Mouse (Mus musculus) limb, embryonic 10.5 days (tissue): ENCODE results near the gene Rxra. TPM values are rescaled to one million over a fixed set of nuclear protein-coding genes. Genes with fewer than 3 reads are reported as not detected.
A peak's percentile ranks its signal among the peaks of the same experiment; 100 is the strongest.

Experiments
- DNase-seq: peaks from one replicate; pipeline ENCODE4 v3.0.0-alpha.2; 2017; ENCODE audit warnings: low spot score
- H3K27ac ChIP-seq: fragments of 300-500 bp; sonication (generic); 2 replicates; pipeline ENCODE4 v1.5.1; 2016; ENCODE audit warnings: mild to moderate bottlenecking
- H3K27me3 ChIP-seq: fragments of 300-500 bp; sonication (generic); 2 replicates; pipeline ENCODE4 v1.6.1; 2016; ENCODE audit warnings: low read depth, mild to moderate bottlenecking; ENCODE audit not compliant: poor library complexity, severe bottlenecking
- H3K36me3 ChIP-seq: fragments of 300-500 bp; sonication (generic); 2 replicates; pipeline ENCODE4 v1.6.1; 2016; ENCODE audit warnings: mild to moderate bottlenecking, moderate library complexity
- H3K4me1 ChIP-seq: fragments of 300-500 bp; sonication (generic); 2 replicates; pipeline ENCODE4 v1.6.1; 2016
- H3K4me3 ChIP-seq: fragments of 300-500 bp; sonication (generic); 2 replicates; pipeline ENCODE4 v1.5.1; 2016; ENCODE audit warnings: mild to moderate bottlenecking, moderate library complexity
- H3K9me3 ChIP-seq: fragments of 300-500 bp; sonication (generic); replicated peaks from 2 replicates; pipeline ENCODE4 v1.6.1; 2016; ENCODE audit warnings: mild to moderate bottlenecking
- WGBS: fragments of 180-500 bp; shearing (Covaris S2); methylation state at CpG from one replicate; pipeline ENCODE4 v1.1.7; 2016; 5-methylcytosine and 5-hydroxymethylcytosine counted together
- polyA plus RNA-seq: library from polyadenylated mRNA; unstranded; fragments of >200 nt; fragmentation: Nextera tagmentation; extraction: Ambion mirVana; gene quantifications from 2 replicates; pipeline ENCODE4 v1.2.1, GENCODE M21; 2016

Rxra gene
- polyA plus RNA-seq, 1 experiment from 2014 or later, result 10.9 TPM

- Histone ChIP-seq H3K4me3 (no peak overlapping the region), H3K27me3 (0 out of 2 replicates have a peak, but pooled peaks cover 6% of the 10 kb centered on the region), H3K4me1 (peaks cover 18% of the 10 kb centered on the region), H3K27ac (peak overlapping the region; percentile 78), H3K9me3 (no peaks in the 10 kb centered on the region), H3K36me3 (no peaks in the 10 kb centered on the region)
- peak; percentile 53 for DNase-seq
- 32% methylated on average over 8 of the region's 8 CpGs for WGBS
Measured at GRCm38 (mm10) chr2:27649862-27650661, 26.2 kb upstream of the Rxra start.

- H3K4me1 ChIP-seq, result peaks cover 18% of the 10 kb centered on the region
- H3K27ac ChIP-seq, result peak overlapping the region; percentile 78
- DNase-seq, result no peak
- H3K27me3 ChIP-seq, result 0 out of 2 replicates have a peak, but pooled peaks cover 7% of the 10 kb centered on the region
- no peaks in the 10 kb centered on the region for H3K9me3 ChIP-seq
- H3K4me3 ChIP-seq, result no peak overlapping the region
- H3K36me3 ChIP-seq, result no peaks in the 10 kb centered on the region
Measured at GRCm38 (mm10) chr2:27650991-27651390, 25.2 kb upstream of the Rxra start.

- no peaks in the 10 kb centered on the region for H3K9me3 ChIP-seq
- H3K27ac ChIP-seq, result no peak overlapping the region
- no peak overlapping the region for H3K4me3 ChIP-seq
- 87% methylated on average over 5 of the region's 5 CpGs for WGBS
- no peak for DNase-seq
- H3K36me3 ChIP-seq, result no peaks in the 10 kb centered on the region
- H3K27me3 ChIP-seq, result 0 out of 2 replicates have a peak, but pooled peaks cover 10% of the 10 kb centered on the region
- H3K4me1 ChIP-seq, result peaks cover 18% of the 10 kb centered on the region
Measured at GRCm38 (mm10) chr2:27653496-27654030, 22.7 kb upstream of the Rxra start.

- peaks cover 15% of the 10 kb centered on the region for H3K4me1 ChIP-seq
- H3K27ac ChIP-seq, result no peak overlapping the region
- H3K27me3 ChIP-seq, result 0 out of 2 replicates have a peak, but pooled peaks cover 10% of the 10 kb centered on the region
- WGBS, result 66% methylated on average over 8 of the region's 8 CpGs
- no peaks in the 10 kb centered on the region for H3K9me3 ChIP-seq
- H3K4me3 ChIP-seq, result no peak overlapping the region
- no peaks in the 10 kb centered on the region for H3K36me3 ChIP-seq
- DNase-seq, result no peak
Measured at GRCm38 (mm10) chr2:27654321-27655232, 21.7 kb upstream of the Rxra start.

GRCm38 (mm10) chr2:27656576-27656975 is 19.7 kb upstream of the Rxra start:
- 0 out of 2 replicates have a peak, but pooled peaks cover 10% of the 10 kb centered on the region for H3K27me3 ChIP-seq

GRCm38 (mm10) chr2:27665284-27665683 is 11.0 kb upstream of the Rxra start:
- H3K4me3 ChIP-seq, result no peak overlapping the region
- 0 out of 2 replicates have a peak, but pooled peaks cover 11% of the 10 kb centered on the region for H3K27me3 ChIP-seq
- no peaks in the 10 kb centered on the region for H3K36me3 ChIP-seq
- peaks cover 5% of the 10 kb centered on the region for H3K4me1 ChIP-seq
- H3K27ac ChIP-seq, result no peak overlapping the region
- H3K9me3 ChIP-seq, result no peaks in the 10 kb centered on the region
- WGBS, result 91% methylated on average over 6 of the region's 6 CpGs
- DNase-seq, result no peak

More at GRCm38 (mm10) chr2:27656576-27656975, 19.7 kb upstream of the Rxra start:
- no peak for DNase-seq
- Histone ChIP-seq H3K4me3 (no peak overlapping the region), H3K36me3 (no peaks in the 10 kb centered on the region), H3K27ac (no peak overlapping the region), H3K4me1 (no peaks in the 10 kb centered on the region; the same call in 1 of the 2 replicates), H3K9me3 (no peaks in the 10 kb centered on the region)

GRCm38 (mm10) chr2:27666719-27667118 is 9.5 kb upstream of the Rxra start:
- H3K27ac ChIP-seq, result no peak overlapping the region
- H3K4me1 ChIP-seq, result peaks cover 18% of the 10 kb centered on the region
- H3K4me3 ChIP-seq, result no peak overlapping the region
- H3K27me3 ChIP-seq, result 0 out of 2 replicates have a peak, but pooled peaks cover 11% of the 10 kb centered on the region
- DNase-seq, result no peak
- no peaks in the 10 kb centered on the region for H3K36me3 ChIP-seq
- H3K9me3 ChIP-seq, result no peaks in the 10 kb centered on the region
- 69% methylated on average over 4 of the region's 4 CpGs for WGBS

- Histone ChIP-seq H3K4me1 (peaks cover 22% of the 10 kb centered on the region), H3K36me3 (no peaks in the 10 kb centered on the region), H3K27me3 (0 out of 2 replicates have a peak, but pooled peaks cover 11% of the 10 kb centered on the region), H3K4me3 (no peak overlapping the region), H3K9me3 (no peaks in the 10 kb centered on the region), H3K27ac (no peak overlapping the region)
- DNase-seq, result no peak
- WGBS, result 82% methylated on average over 4 of the region's 4 CpGs
Measured at GRCm38 (mm10) chr2:27667677-27668076, 8.6 kb upstream of the Rxra start.

GRCm38 (mm10) chr2:27670746-27671145 is 5.5 kb upstream of the Rxra start:
- peak overlapping the region; percentile 40; the same call in 1 of the 2 replicates for H3K27ac ChIP-seq
- 65% methylated on average over 5 of the region's 5 CpGs for WGBS
- no peaks in the 10 kb centered on the region for H3K9me3 ChIP-seq

GRCm38 (mm10) chr2:27671633-27672091 is 4.6 kb upstream of the Rxra start:
- Histone ChIP-seq H3K27me3 (0 out of 2 replicates have a peak, but pooled peaks cover 2% of the 10 kb centered on the region), H3K4me1 (peaks cover 38% of the 10 kb centered on the region), H3K9me3 (no peaks in the 10 kb centered on the region), H3K4me3 (no peak overlapping the region), H3K27ac (peak overlapping the region; percentile 50), H3K36me3 (no peaks in the 10 kb centered on the region)
- no peak for DNase-seq
- 36% methylated on average over 3 of the region's 3 CpGs for WGBS

More at GRCm38 (mm10) chr2:27670746-27671145, 5.5 kb upstream of the Rxra start:
- H3K4me1 ChIP-seq, result peaks cover 31% of the 10 kb centered on the region
- H3K36me3 ChIP-seq, result no peaks in the 10 kb centered on the region
- no peak overlapping the region for H3K4me3 ChIP-seq
- DNase-seq, result no peak
- H3K27me3 ChIP-seq, result 0 out of 2 replicates have a peak, but pooled peaks cover 8% of the 10 kb centered on the region

- DNase-seq, result peak; percentile 86
- no peaks in the 10 kb centered on the region for H3K9me3 ChIP-seq
- no peaks in the 10 kb centered on the region for H3K27me3 ChIP-seq
- peak overlapping the region; percentile 97 for H3K27ac ChIP-seq
- peaks cover 64% of the 10 kb centered on the region for H3K4me1 ChIP-seq
- WGBS, result 12% methylated on average over 90 of the region's 106 CpGs
- peak overlapping the region; percentile 89 for H3K4me3 ChIP-seq
- H3K36me3 ChIP-seq, result no peaks in the 10 kb centered on the region
Measured at GRCm38 (mm10) chr2:27676478-27677325, 462 bp downstream of the Rxra start.
